Mouse (Mus musculus): ENCODE measurements around the gene H2-Q10.

Gene H2-Q10

DNA sequence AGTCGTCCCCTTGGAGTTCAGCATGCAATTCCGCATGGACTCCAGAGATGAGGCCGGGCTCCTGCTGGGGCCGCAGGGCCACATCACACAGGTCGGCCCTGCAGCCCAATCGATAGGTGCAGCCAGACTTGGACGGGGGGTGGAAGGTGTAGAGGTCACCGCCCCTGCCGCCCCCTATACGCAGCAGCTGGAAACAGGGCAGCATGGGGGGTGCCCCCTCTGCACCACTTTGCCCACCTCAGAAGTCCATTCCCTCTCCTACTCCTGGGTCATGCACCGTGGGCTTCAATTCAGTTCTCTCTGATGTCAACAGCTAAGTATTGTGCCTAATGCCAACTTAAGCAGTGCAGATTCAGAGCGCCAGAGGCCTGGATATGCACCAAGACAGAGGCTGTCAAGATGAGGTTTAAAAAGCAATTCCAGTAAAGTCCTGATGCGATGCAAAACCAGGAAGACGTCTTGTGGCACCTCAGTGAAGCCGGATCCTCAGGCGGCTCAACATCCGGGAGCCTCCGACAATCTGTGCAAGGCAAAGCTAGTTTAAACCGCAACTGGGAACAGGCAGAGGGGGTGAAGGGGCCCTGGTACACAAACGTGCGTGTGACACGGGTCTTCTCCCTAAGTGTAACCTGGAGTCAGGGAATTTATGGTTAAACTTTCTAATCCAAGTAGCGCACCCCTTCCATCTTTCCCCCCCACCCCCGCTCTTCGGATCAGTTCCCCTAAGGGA, 46.2 kb downstream of the H2-Q10 start:
- DNase-seq (ENCODE audit: low read depth) = peak; percentile 58

DNA sequence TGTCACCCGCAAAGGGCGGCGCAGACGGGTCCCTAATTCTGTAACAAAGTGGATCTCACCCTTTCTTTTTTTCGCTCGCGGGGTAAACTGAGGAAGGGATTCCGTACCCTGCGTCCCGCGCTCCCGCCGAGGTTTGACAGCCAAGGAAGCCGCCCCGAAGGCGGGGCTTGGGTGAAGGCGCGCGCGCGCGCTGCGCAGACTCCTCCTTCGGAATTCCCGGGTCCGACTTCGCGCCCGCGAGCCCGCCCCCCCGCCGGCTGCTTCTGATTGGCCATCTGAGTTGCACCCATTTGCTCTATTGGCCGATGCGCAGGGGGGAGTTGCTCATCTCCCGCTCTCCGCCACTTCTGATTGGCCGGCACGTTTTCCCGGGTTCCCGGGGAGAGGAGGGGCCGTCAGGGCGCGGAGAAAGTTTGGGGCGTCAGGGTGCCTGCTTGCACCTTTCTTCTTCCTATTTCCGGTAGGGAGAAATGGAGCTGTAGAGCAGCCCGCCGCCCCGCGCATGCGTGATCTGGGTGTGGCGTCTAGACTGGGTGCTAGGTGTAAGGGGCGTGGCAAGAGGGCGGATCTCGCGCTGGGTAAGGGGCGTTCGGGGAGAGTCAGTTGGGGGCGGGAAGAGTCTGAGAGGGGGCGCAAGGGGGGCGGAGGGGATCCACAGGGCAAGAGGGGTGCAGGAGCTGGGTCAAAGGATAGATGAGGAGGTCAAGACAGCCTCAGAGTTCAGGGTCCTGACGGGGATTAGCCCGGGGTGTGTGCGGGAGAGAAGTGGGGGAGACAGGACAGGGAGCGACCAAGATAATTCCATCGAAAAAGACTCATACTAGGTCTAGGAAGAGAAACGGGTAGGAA, 47.0 kb downstream of the H2-Q10 start, which contains the start of the genes Tcf19 and Cchcr1:
Gene Tcf19 (minus strand): TSS at position 173 of the 849 bp plus-strand sequence.
Gene Cchcr1 (plus strand): TSS at position 449 of the 849 bp plus-strand sequence.
- DNase-seq (ENCODE audit: low read depth) = peak; percentile 99

DNA sequence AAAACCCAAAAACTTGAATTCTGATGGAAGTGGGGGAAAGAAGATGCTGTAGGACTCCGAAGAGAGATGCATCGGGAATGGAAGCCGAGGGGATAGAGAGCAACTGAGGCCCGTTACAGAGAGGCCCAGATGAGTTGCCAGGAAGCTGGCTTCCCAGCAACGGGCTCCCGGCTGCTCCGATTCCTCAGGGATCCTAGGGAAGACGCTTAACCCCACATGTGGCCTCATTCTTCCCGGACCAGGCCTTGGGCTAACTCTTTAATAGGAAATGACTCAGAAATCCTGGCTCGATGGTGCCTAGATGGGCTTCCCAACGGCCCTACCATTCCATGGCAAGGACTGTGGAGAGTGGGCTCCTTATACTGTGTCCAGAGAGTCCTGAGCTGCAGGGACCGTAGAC, 47.6 kb downstream of the H2-Q10 start:
- DNase-seq (ENCODE audit: low read depth) = no peak

Measured in 416B (cell line).